Mouse (Mus musculus) spleen, adult 2 months (tissue): ENCODE measurements around the gene Rnf2.

Experiments
- CTCF ChIP-seq: fragments of 200-500 bp; IDR thresholded peaks from 2 replicates; pipeline ENCODE4 v1.5.1; 2011; ENCODE audit warnings: mild to moderate bottlenecking, inconsistent platforms; ENCODE audit not compliant: insufficient read depth, insufficient read length, insufficient replicate concordance; ENCODE audit errors: extremely low read depth
- POLR2A ChIP-seq: fragments of 200-500 bp; IDR thresholded peaks from 2 replicates; pipeline ENCODE4 v1.6.1; 2011; ENCODE audit warnings: low read depth, low read length, inconsistent platforms

DNA sequence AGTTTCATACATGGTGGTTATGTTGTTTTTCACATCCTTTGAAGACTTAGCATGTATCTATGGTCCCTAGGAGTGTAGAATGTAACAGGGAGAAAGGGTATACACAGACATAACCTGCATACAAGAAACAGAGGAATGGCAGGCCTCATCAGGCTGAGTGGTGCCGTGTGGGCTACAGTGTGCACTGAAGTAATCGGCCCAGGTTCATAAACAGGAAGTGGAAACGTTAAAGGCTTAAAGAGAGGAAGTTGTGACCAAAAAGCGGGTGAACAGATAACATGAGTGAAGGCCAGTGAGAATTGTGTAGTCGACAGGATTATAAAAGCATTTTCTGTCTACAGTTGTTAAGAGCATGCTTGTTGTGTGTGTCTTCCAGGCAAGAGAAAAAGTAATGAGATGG, 43.7 kb downstream of the Rnf2 start:
- TF ChIP-seq CTCF (no peak), POLR2A (no peak)
